Mouse (Mus musculus): ENCODE data around the gene Arl6ip6. TPM values are rescaled to one million over a fixed set of nuclear protein-coding genes. Genes with fewer than 3 reads are reported as not detected.

The Arl6ip6 gene
- polyA plus RNA-seq, 1 experiment from 2014 or later = 57.4 TPM

- Histone ChIP-seq H3K27me3 (ENCODE audit: control insufficient read depth, insufficient read depth, low read depth, low read length) (no peaks in the 10 kb centered on the region), H3K4me1 (replicated peaks; ENCODE audit: control insufficient read depth, insufficient read depth, low read length) (no peaks in the 10 kb centered on the region), H3K4me3 (ENCODE audit: low read length) (no peak overlapping the region), H3K9me3 (ENCODE audit: control insufficient read depth, low read length) (no peaks in the 10 kb centered on the region), H3K9ac (ENCODE audit: low read length) (no peak overlapping the region), H3K4me2 (ENCODE audit: low read depth, low read length) (no peak overlapping the region), H3K36me3 (ENCODE audit: control insufficient read depth, insufficient read depth, low read length) (peaks cover 14% of the 10 kb centered on the region), H3K27ac (ENCODE audit: low read length) (no peak overlapping the region)
- ATAC-seq (ENCODE audit: low read depth) = no peak
- 86% methylated on average over 1 of the region's 1 CpGs for WGBS
Observed at GRCm38 (mm10) chr2:53199203-53199602, 7.7 kb downstream of the Arl6ip6 start.

DNA sequence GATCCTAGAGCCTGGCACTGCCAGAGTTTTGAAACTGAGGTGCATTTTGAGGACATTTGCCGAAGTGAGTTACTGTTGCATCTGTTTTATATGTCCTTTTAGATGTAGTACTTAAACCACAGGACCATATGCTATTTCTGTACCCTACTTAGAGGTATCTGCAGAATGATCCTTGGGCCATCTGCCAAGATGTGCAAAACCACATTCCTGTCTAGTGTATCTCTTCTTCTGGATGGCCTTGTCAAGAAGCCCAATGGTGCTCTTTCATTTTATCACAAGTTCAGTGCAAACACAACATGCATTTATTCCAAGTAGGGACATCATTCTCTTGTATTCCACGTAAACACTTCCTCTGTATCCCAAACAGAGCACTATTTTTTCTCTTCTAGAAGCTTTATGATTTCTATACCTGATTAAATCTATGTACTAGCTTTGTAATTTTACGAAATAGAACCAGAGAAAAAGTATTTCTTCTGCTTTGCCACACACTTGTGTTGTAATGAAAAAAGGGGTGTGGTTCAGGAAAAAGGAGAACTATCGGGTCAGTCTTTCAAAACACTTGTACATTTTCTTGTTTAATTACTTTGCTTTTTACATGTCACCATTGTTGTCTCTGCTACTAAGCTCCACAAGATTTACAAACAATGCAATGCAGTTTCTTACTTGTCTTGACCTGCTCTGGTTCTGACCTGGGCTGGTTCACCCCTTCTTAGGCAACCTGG is 8.8 kb downstream of the Arl6ip6 start:
- Histone ChIP-seq H3K36me3 (ENCODE audit: control insufficient read depth, insufficient read depth, low read length) (peaks cover 9% of the 10 kb centered on the region), H3K9ac (ENCODE audit: low read length) (no peak overlapping the region), H3K27me3 (ENCODE audit: control insufficient read depth, insufficient read depth, low read depth, low read length) (no peaks in the 10 kb centered on the region), H3K4me2 (ENCODE audit: low read depth, low read length) (no peak overlapping the region), H3K4me3 (ENCODE audit: low read length) (no peak overlapping the region), H3K4me1 (replicated peaks; ENCODE audit: control insufficient read depth, insufficient read depth, low read length) (no peaks in the 10 kb centered on the region), H3K9me3 (ENCODE audit: control insufficient read depth, low read length) (no peaks in the 10 kb centered on the region), H3K27ac (ENCODE audit: low read length) (no peak overlapping the region)
- WGBS = 85% methylated on average over 4 of the region's 4 CpGs
- ATAC-seq (ENCODE audit: low read depth) = no peak

- ATAC-seq (ENCODE audit: low read depth) = no peak
- H3K9ac ChIP-seq (ENCODE audit: low read length) = no peak overlapping the region
- no peaks in the 10 kb centered on the region for H3K9me3 ChIP-seq (ENCODE audit: control insufficient read depth, low read length)
- no peak overlapping the region for H3K4me2 ChIP-seq (ENCODE audit: low read depth, low read length)
- whole genome bisulfite sequencing = 60% methylated on average over 5 of the region's 5 CpGs
- no peaks in the 10 kb centered on the region for H3K4me1 ChIP-seq (replicated peaks; ENCODE audit: control insufficient read depth, insufficient read depth, low read length)
- H3K27ac ChIP-seq (ENCODE audit: low read length) = no peak overlapping the region
- no peaks in the 10 kb centered on the region for H3K36me3 ChIP-seq (ENCODE audit: control insufficient read depth, insufficient read depth, low read length)
- no peak overlapping the region for H3K4me3 ChIP-seq (ENCODE audit: low read length)
- no peaks in the 10 kb centered on the region for H3K27me3 ChIP-seq (ENCODE audit: control insufficient read depth, insufficient read depth, low read depth, low read length)
Observed at GRCm38 (mm10) chr2:53204373-53205274, 13.1 kb downstream of the Arl6ip6 start.

GRCm38 (mm10) chr2:53206749-53207148 is 15.2 kb downstream of the Arl6ip6 start:
- ATAC-seq (ENCODE audit: low read depth) = no peak
- no peak overlapping the region for H3K27ac ChIP-seq (ENCODE audit: low read length)

GRCm38 (mm10) chr2:53213493-53213892 is 22.0 kb downstream of the Arl6ip6 start:
- H3K27ac ChIP-seq (ENCODE audit: low read length) = no peak overlapping the region
- no peaks in the 10 kb centered on the region for H3K27me3 ChIP-seq (ENCODE audit: control insufficient read depth, insufficient read depth, low read depth, low read length)
- H3K36me3 ChIP-seq (ENCODE audit: control insufficient read depth, insufficient read depth, low read length) = peaks cover 21% of the 10 kb centered on the region
- WGBS = 100% methylated on average over 1 of the region's 1 CpGs
- H3K9ac ChIP-seq (ENCODE audit: low read length) = no peak overlapping the region
- no peak overlapping the region for H3K4me2 ChIP-seq (ENCODE audit: low read depth, low read length)
- ATAC-seq (ENCODE audit: low read depth) = no peak
- no peaks in the 10 kb centered on the region for H3K4me1 ChIP-seq (replicated peaks; ENCODE audit: control insufficient read depth, insufficient read depth, low read length)
- H3K9me3 ChIP-seq (ENCODE audit: control insufficient read depth, low read length) = no peaks in the 10 kb centered on the region
- H3K4me3 ChIP-seq (ENCODE audit: low read length) = no peak overlapping the region

More at GRCm38 (mm10) chr2:53206749-53207148, 15.2 kb downstream of the Arl6ip6 start:
- H3K9ac ChIP-seq (ENCODE audit: low read length) = no peak overlapping the region
- no peaks in the 10 kb centered on the region for H3K27me3 ChIP-seq (ENCODE audit: control insufficient read depth, insufficient read depth, low read depth, low read length)
- no peaks in the 10 kb centered on the region for H3K9me3 ChIP-seq (ENCODE audit: control insufficient read depth, low read length)
- no peak overlapping the region for H3K4me3 ChIP-seq (ENCODE audit: low read length)
- peaks cover 4% of the 10 kb centered on the region for H3K36me3 ChIP-seq (ENCODE audit: control insufficient read depth, insufficient read depth, low read length)
- H3K4me1 ChIP-seq (replicated peaks; ENCODE audit: control insufficient read depth, insufficient read depth, low read length) = no peaks in the 10 kb centered on the region
- H3K4me2 ChIP-seq (ENCODE audit: low read depth, low read length) = no peak overlapping the region

DNA sequence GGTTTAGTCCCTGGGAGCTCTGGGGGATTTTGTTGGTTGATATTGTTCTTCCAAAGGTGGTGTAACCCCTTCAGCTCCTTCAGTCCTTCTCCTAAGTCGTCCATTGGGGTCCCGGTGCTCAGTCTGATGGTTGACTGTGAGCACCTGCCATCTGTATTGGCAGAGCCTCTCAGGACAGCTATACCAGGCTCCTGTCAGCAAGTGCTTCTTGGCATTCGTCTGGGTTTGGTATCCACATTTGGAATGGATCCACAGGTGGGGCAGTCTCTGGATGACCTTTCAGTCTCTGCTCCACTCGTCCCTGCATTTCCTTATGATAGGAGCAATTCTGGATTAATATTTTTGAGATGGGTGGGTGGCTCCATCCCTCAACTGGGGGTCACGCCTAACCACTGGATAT is 30.7 kb downstream of the Arl6ip6 start:
- Histone ChIP-seq H3K27ac (ENCODE audit: low read length) (no peak overlapping the region), H3K4me2 (ENCODE audit: low read depth, low read length) (no peak overlapping the region), H3K36me3 (ENCODE audit: control insufficient read depth, insufficient read depth, low read length) (peaks cover 13% of the 10 kb centered on the region), H3K4me1 (replicated peaks; ENCODE audit: control insufficient read depth, insufficient read depth, low read length) (no peaks in the 10 kb centered on the region), H3K9me3 (ENCODE audit: control insufficient read depth, low read length) (no peaks in the 10 kb centered on the region), H3K9ac (ENCODE audit: low read length) (no peak overlapping the region), H3K4me3 (ENCODE audit: low read length) (no peak overlapping the region), H3K27me3 (ENCODE audit: control insufficient read depth, insufficient read depth, low read depth, low read length) (no peaks in the 10 kb centered on the region)
- 85% methylated on average over 5 of the region's 5 CpGs for WGBS
- ATAC-seq (ENCODE audit: low read depth) = no peak

- no peak for ATAC-seq (ENCODE audit: low read depth)
- no peaks in the 10 kb centered on the region for H3K4me1 ChIP-seq (replicated peaks; ENCODE audit: control insufficient read depth, insufficient read depth, low read length)
- H3K27ac ChIP-seq (ENCODE audit: low read length) = no peak overlapping the region
- no peak overlapping the region for H3K4me3 ChIP-seq (ENCODE audit: low read length)
- no peaks in the 10 kb centered on the region for H3K9me3 ChIP-seq (ENCODE audit: control insufficient read depth, low read length)
- no peak overlapping the region for H3K9ac ChIP-seq (ENCODE audit: low read length)
- 44% methylated on average over 2 of the region's 2 CpGs for WGBS
- H3K36me3 ChIP-seq (ENCODE audit: control insufficient read depth, insufficient read depth, low read length) = no peaks in the 10 kb centered on the region
- no peak overlapping the region for H3K4me2 ChIP-seq (ENCODE audit: low read depth, low read length)
- no peaks in the 10 kb centered on the region for H3K27me3 ChIP-seq (ENCODE audit: control insufficient read depth, insufficient read depth, low read depth, low read length)
Observed at GRCm38 (mm10) chr2:53256982-53257381, 65.5 kb downstream of the Arl6ip6 start.

Other genes starting within 250 kb of the Arl6ip6 start
- gene Prpf40a, start 442 bp upstream of the Arl6ip6 start, polyA plus RNA-seq (2015; fragmentation: Nextera tagmentation; extraction: Ambion mirVana) = 129 and 141 TPM in 2 replicates

All from lung, embryonic 16.5 days (tissue).